In genomic region chr11:120491317-120492023, GRCm38 (mm10) we compare ENCODE assay signal across 1 mouse cellular context.
A peak's percentile ranks its signal among the peaks of the same experiment; 100 is the strongest.
TF ChIP-seq lines count a peak whose summit lies in the region.

TSS of gene Slc25a10 (plus strand) at chr11:120491840.

TF ChIP-seq in CH12.LX, 34 proteins besides CTCF, POLR2A, EP300 and RAD21 (continued from another document):
- TF ChIP-seq JUND (conservative IDR thresholded peaks at IDR 0.05; ENCODE audit: low read depth, low read length) (no peak), SMC3 (IDR thresholded peaks at IDR 0.05; ENCODE audit: low read depth, low read length) (no peak; the same call in 1 of the 2 replicates), E2F4 (IDR thresholded peaks at IDR 0.05; ENCODE audit: insufficient replicate concordance, low read depth, low read length) (no peak), USF1 (IDR thresholded peaks at IDR 0.05; ENCODE audit: low read depth, low read length) (no peak), NELFE (IDR thresholded peaks at IDR 0.05; ENCODE audit: low read depth, low read length) (peak; percentile 80), MAX (IDR thresholded peaks at IDR 0.05; ENCODE audit: low read length) (peak; percentile 59), TBP (conservative IDR thresholded peaks at IDR 0.05; ENCODE audit: low read depth, low read length) (0 out of 2 replicates have a peak, but pooled peaks have one; percentile 44)
TF ChIP-seq in CH12.LX: peak in this region for 12.
